Mouse (Mus musculus): Measurements from ENCODE around the gene Cryl1.

Cryl1 gene

GRCm38 (mm10) chr14:57398065-57398757 is at the start of gene Cryl1:
Gene Cryl1, minus strand, starts transcription at chr14:57398529.
- in situ Hi-C loops (cut with MboI, MseI) = no loop called here

- in situ Hi-C loops (cut with MboI, MseI) = no loop called here
Measured at GRCm38 (mm10) chr14:57430451-57430850, 32.1 kb upstream of the Cryl1 start.

- in situ Hi-C loops (cut with MboI, MseI) = no loop called here
Measured at GRCm38 (mm10) chr14:57424212-57424561, 25.9 kb upstream of the Cryl1 start.

GRCm38 (mm10) chr14:57423432-57424211 is 25.3 kb upstream of the Cryl1 start, which contains the start of gene Ift88:
Gene Ift88, plus strand, starts transcription at chr14:57424062.
- in situ Hi-C loops (cut with MboI, MseI) = no loop called here

GRCm38 (mm10) chr14:57417187-57417586 is 18.9 kb upstream of the Cryl1 start:
- in situ Hi-C loops (cut with MboI, MseI) = no loop called here

GRCm38 (mm10) chr14:57412166-57412565 is 13.8 kb upstream of the Cryl1 start:
- in situ Hi-C loops (cut with MboI, MseI) = no loop called here

GRCm38 (mm10) chr14:57409106-57409505 is 10.8 kb upstream of the Cryl1 start:
- in situ Hi-C loops (cut with MboI, MseI) = no loop called here

- in situ Hi-C loops (cut with MboI, MseI) = no loop called here
Measured at GRCm38 (mm10) chr14:57408100-57408499, 9.8 kb upstream of the Cryl1 start.

- in situ Hi-C loops (cut with MboI, MseI) = no loop called here
Measured at GRCm38 (mm10) chr14:57407039-57407987, 9.0 kb upstream of the Cryl1 start.

- in situ Hi-C loops (cut with MboI, MseI) = no loop called here
Measured at GRCm38 (mm10) chr14:57402815-57403214, 4.5 kb upstream of the Cryl1 start.

- in situ Hi-C loops (cut with MboI, MseI) = no loop called here
Measured at GRCm38 (mm10) chr14:57398813-57399427, 591 bp upstream of the Cryl1 start.

GRCm38 (mm10) chr14:57397221-57397620 is 1.1 kb downstream of the Cryl1 start:
- in situ Hi-C loops (cut with MboI, MseI) = no loop called here

- in situ Hi-C loops (cut with MboI, MseI) = no loop called here
Measured at GRCm38 (mm10) chr14:57395470-57395869, 2.9 kb downstream of the Cryl1 start.

- in situ Hi-C loops (cut with MboI, MseI) = no loop called here
Measured at GRCm38 (mm10) chr14:57392278-57392677, 6.1 kb downstream of the Cryl1 start.

GRCm38 (mm10) chr14:57391621-57392020 is 6.7 kb downstream of the Cryl1 start:
- in situ Hi-C loops (cut with MboI, MseI) = no loop called here

- in situ Hi-C loops (cut with MboI, MseI) = no loop called here
Measured at GRCm38 (mm10) chr14:57386758-57387561, 11.4 kb downstream of the Cryl1 start.

GRCm38 (mm10) chr14:57385667-57386066 is 12.7 kb downstream of the Cryl1 start:
- in situ Hi-C loops (cut with MboI, MseI) = no loop called here

- in situ Hi-C loops (cut with MboI, MseI) = loop anchor here (10.0 kb wide), 1 partner anchor 297 kb away; no protein-coding TSS in a partner anchor
Measured at GRCm38 (mm10) chr14:57377531-57377930, 20.8 kb downstream of the Cryl1 start.

- in situ Hi-C loops (cut with MboI, MseI) = loop anchor here (10.0 kb wide), 1 partner anchor 298 kb away; no protein-coding TSS in a partner anchor
Measured at GRCm38 (mm10) chr14:57376956-57377355, 21.4 kb downstream of the Cryl1 start.

GRCm38 (mm10) chr14:57376016-57376415 is 22.3 kb downstream of the Cryl1 start:
- in situ Hi-C loops (cut with MboI, MseI) = loop anchor here (10.0 kb wide), 1 partner anchor 299 kb away; no protein-coding TSS in a partner anchor

All from T-helper 1 cell (primary cell).